Mouse (Mus musculus) lung, postnatal 25 days (tissue): ENCODE data around the gene Mixl1.
A peak's percentile ranks its signal among the peaks of the same experiment; 100 is the strongest.

ENCODE experiments used
- DNase-seq: peaks from one replicate; pipeline ENCODE4 v3.0.0; 2022; ENCODE audit warnings: low spot score

The Mixl1 gene

DNA sequence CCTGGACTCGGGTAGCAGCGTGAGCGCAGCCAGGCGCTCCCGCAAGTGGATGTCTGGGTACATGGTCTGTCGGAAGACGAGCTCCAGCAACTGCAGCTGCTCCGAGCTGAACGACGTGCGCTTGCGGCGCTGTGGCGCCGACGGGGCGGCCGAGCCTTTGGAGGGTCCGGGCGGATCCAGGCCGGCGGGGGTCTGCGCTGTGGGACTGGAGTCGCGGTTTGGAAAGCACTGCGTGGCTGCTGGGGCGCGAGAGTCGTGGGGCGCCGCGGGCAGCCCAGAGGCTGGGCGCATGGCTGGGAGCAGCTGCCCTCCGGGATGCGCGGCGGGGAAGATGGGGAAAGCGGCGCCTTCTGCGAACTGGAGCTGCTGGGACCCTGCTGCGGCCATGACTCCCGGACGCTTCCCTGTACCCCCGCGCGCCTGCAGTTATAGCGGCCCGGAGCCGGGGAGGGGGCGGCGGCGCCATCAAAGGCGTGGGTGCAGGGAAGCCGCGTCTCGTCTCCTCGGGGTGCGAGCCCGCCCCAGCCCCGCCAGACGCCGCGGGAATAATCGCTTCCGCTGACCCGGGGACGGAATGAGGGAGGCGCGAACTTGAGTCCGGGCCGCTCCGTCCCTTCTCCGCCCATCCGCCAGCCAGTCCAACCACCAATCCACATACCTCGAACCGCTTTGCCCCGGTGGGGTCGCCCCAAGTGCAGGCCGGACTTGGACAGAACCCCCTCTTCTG is at the start of gene Mixl1:
Gene Mixl1, minus strand, starts transcription at position 409 of the 727 bp plus-strand sequence.
- DNase-seq = no peak

DNA sequence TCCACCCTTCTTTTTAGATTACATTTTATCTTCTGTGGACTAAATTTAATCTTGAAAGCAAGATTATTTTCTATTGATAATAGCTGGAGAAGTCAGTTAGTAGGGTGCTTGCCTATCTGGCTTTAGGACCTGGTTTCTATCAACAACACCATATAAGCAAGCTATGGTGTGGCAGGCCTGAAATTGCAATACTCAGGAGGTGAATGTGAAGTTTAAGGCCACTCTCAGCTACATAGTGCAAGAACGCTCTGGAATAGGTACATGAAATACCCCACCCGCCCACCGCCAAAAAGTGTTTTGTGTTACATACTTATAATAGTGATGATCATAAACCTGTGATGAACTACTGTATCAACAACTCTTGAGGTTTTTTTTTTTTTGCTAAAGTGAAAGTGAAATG is 32.4 kb upstream of the Mixl1 start:
- DNase-seq = no peak

DNA sequence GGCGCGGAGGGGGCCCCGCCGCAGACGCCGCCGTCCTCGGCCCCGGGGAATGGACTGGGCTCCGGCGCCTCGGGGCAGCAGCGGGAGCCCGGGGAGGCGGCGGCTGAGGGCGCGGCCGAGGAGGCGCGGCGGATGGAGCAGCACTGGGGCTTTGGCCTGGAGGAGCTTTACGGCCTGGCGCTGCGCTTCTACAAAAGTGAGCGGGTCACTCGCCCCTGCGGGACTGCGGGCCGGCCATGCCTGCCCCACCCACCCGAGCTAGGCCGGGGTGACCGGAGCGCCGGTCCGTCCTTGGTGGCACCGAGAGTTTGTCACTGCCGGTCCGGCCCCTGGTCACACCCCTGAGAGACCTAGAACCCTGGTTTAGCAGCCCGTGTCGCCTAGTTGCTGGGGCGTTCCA is 29.3 kb upstream of the Mixl1 start:
- peak; percentile 23 for DNase-seq

DNA sequence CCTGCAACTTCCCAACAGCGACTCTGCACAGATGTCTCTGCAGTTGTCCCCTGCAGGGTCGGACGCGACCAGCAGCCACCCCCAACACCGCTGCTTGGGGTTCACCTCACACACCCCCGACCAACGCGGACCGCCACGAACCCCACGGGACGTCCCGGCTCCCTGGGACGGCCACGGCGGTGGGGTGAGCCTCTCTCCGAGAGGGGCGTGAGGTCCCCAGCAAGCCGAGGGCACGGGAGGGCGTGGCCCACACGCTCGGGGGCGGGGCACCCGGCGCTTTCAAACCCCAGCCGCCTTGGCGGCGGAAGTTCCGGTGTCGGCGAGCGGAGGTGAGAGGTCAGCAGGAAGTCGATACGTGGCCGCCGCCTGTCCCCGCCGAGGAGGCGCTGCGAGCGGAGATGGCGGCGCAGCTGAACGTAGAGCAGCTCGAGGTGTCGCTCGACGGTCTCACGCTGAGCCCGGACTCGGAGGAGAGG is 28.9 kb upstream of the Mixl1 start, which contains the start of gene Acbd3:
Gene Acbd3, plus strand, starts transcription at position 340 of the 476 bp plus-strand sequence.
- peak; percentile 93 for DNase-seq

DNA sequence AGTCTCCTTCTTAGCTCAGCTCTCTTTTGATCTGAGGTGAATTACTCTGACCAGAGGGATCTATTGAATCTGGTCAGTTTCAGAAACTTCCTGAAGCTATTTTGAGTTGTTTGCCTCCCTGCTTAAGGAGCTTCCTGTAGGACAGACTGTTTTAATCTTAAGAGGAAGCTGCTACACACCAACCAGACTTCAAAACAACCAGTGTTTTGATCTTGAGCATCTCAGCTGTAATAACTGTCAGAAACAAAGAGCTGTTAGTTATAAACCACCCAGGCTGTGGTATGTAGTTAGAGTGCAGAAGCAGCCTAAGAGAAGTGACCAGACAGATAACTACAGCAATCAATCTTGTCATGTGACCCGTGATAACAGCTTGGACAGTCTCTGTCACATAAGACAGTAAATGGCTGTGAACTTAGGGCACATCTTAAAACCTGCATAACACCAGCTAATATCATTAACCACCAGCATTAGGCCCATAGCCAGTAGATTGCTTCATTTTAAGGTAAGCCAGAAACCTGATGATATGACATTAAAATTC is 26.9 kb upstream of the Mixl1 start:
- no peak for DNase-seq

DNA sequence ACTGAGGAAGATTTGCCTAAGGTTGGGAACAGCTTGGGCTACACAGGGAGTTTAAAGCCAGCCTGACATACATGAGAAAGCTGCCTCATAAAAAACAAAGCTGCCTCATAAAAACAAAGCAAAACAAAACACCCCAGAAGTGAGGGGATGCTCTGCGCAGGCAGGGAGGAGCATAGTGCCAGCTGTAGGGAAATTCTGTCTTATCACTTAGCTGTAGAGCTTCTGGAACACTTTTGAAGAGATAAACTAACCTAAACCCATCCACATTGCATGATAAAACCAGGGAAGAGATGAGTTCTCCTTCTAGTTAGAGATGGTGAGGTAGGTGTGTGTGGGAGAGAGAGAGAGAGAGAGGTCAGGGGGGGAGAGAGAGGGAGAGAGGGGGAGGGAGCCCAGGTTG is 25.8 kb upstream of the Mixl1 start:
- no peak for DNase-seq

DNA sequence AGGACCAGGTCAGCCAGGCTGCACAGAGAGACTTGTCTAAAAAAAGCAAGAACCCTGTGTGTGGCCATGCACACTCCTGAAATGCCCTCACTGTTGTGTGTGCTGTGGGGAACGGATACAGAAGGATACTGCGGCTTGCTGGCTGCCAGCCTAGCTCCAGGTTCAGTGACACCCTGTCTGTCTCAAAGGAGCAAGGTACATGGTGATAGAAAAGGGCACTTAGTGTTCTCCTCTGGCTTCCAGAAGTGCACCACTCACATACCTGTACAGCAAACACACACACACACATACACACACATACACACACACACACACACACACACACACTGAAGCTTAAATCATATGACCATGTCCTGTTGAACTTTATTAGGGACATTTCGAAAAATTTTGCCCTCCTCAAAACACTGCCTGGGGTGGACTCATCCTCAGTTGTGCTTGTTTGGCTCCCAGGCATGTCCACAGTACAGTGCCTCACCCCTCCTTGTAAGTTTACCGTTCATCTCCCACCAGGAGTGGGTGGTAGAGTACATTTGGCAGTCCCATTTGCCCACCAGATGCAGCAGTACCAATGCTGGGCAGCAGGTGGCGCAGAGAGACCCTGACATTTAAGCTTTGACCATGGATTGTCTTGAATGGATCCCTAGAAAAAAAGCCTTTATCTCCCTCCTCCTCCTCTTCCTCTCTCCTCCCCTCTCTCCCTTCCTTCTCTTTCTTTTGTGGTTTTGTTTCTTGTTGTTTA is 23.3 kb upstream of the Mixl1 start:
- peak; percentile 82 for DNase-seq

DNA sequence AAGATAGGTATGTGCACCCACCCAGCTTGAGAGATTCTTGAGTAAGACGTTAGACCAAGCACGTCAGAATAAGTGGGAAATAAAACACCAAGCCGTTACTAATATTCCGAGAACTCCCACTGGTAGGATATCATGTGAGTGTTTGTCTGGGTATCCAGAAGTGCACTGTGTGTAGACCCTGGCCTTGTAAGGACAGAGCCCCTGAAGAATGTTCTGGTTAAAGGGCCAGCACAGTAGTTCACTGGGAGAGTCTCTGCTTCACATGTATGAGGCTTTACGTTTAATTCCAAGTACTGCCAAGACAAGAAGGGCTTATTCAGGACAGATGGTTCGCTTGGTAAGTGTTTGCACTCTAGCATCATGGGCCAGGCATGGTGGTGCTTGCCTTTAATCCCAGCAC is 22.6 kb upstream of the Mixl1 start:
- no peak for DNase-seq

DNA sequence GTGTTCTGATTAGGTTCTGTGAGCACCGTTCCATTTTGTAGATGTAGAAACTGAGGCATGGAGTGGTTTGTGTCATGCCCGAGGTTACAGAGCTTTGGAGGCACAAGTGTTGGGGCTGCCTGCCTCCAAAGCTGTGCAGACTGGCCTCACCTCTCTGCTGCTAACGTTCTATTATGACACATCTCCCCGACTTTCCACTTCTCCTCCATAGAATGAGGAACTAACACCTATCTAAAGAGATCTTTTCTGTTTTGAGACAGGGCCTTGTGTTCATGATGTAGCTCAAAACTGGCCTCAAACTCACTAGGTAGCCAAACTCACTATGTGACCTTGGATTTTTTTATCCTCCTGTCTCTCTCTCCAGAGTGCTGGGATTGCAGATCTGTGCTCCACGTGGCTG is 21.9 kb upstream of the Mixl1 start:
- no peak for DNase-seq

DNA sequence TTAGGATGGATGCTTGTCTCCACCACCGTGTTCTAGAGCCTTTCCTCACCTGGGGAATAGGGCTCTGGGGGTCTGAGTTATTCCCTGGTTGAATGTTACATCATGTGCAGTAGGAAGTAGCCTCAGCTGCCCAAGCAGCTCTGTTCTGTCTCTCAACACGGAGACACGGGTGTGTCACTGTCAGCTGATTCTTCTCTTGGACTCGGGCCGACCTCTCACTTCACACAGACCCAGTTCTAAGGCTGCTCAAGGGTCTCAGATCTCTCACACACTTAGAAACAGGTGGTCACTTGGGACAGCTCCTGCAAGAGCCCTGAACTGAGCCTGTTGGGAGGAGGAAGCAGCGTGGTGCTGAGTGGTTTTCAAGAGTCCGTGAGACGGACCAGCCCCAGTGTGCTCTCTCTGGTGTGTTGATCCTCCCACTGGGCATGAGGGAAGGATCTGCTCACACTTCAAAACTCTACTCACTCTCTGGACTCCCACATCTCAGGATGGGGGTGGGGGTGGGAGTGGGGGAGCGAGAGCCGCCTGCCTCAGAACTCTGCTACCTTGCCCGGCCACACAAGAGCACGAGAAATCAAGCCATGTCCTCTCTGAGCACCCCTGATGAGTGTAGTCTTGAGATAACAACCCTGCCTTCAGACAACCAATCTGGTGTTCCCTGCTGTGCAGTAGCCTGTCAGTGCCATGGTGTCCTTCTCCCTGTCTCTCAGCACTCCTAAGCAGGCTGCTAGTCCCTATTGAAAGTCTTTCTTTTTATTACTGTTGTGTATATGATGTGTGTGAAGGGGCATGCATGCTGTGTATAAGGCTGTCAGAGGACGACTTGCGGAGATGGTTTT is 12.3 kb upstream of the Mixl1 start:
- DNase-seq = no peak

DNA sequence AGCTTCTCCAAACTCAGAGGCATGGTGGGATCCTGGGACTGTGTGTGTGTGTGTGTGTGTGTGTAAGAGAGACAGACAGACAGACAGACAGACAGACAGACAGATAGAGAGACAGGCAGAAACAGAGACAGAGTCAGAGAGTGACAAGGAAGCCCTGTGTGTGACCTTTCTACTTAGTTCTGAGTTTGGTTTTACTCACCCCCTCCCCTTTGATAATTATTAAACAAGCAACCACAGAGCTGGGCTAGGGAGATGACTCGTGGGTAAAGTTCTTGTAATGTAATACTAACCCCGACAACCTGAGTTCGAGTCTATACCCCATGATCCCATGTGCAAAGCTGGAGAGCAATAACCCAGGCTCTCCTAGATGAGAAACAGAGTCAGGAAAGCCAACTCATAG is 11.0 kb upstream of the Mixl1 start:
- no peak for DNase-seq

DNA sequence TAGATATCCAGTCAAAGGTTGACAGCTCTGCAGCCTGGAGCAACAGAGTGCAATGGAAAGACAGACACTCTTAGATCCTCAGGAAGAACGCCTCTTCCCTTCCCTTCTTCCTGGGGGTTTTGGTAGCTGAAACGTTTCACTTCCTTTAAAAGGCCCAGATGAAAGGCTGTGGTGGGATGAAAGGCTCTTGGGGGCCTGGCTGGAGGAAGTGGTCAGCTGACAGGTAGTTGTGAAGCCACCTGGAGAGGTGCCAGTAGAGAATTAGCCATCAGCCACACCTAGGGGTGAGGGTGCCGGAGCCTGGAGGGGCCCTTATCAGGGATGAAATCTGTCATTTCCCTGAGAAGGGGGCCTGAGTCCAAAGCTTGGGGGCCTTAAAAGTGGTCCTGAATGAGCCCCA is 10.5 kb upstream of the Mixl1 start:
- DNase-seq = no peak

DNA sequence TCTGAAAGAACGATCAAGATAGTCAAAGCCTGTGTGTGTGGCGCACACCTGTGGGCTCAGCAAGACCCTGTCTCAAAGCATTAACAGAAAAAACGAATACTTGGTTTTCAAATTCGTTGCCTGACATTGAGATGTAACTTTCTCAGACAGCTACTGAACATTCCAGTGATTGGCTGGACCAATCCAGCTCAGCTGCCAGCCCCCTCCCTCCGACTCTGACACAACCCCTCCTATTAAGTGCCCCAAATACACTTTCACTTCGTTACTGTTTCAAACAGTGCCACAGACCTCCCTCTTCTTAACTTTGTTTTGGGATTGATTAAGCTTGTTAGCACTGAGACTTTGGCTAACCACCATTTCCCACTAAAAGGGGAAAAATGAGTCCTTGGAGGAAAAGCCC is 6.6 kb upstream of the Mixl1 start:
- DNase-seq = no peak

DNA sequence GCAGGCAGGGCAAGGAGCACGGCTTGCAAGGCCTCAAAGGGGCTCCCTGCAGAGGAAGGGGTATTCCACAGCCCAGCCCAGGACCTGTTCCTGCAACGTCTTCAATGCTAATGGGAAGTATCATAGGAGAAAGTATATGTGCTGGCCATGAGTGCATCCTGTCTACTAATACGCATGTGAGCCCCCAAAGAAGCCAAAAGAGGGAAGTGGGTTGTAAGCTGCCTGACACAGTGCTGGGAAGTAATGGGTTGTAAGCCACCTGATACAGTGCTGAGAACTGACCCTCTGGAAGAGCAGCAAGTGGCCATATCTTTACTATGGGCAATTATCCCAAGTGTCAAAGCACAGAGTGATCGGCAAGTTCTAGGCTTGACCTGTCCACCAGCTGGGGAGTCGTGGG is 1.2 kb upstream of the Mixl1 start:
- no peak for DNase-seq

DNA sequence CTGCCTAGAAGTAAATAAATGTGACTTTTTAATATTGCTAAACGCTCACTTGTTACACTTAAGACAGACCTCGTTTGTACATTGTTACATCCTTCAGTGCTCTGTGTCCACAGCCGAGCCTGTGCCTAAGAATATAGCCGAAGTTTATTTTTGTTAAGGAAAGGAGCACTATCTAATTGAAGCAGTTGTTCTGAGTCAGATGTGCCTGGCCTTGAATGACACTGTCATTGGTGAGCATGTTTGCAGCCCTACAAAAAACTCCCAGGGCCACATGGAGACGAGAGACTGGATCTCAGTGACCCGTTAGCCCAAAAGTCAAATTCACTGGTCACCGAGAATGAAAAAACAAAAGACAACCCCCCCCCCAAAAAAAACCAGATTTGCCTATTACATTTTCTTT is 5.5 kb downstream of the Mixl1 start:
- no peak for DNase-seq
